Mouse (Mus musculus) mouse trophoblast stem cell (cell line): ENCODE measurements around the gene Nup188.

Experiments used
- in situ Hi-C, 2 experiments: fragments of 300-500 bp; cut with MseI, MboI; formaldehyde crosslinking; loops; 2 replicates in 1 of 2; 3 replicates in 1 of 2; pipeline ENCODE4 v1.15.1; 2025

Nup188 gene

DNA sequence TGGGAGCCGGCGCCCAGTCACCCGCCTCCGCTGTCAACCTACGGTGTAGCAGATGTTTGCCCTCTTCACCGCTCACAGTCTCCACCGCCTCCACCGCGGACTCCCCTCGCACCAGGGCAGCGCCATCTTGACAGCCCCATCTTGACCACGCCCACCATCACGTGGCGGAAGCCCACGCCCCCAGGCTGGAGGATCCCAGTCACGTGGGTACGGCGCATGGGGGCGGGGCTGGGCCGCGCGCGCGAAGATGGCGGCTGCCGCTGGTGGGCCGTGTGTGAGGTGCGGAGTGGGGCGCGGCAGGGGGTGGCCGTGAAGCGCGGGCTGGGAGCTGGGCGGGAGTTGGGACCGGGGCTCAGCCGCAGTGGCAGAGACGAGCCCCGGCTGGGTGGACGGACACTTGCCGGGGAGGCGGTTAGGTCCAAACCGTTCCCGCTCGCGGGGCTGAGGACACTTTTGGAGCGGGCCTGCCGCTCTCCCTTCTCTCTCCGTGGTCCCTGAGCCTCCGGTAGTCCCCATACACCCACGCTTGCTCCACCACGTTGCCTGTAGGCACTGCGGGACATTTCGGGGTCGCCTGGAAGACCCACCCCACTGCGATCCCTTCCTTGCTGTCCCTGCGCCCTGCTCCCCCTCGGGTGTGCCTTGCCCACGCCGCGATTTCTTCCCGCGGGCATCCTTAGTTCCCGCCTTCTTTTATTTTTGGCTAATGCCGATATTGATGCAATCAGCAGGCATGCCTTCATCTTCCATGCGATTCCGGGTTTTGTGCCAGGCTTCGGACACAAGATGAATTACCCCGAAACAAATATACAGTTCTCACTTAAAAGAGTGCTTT is at the start of gene Nup188, which contains the start of gene Dolk:
Gene Nup188, plus strand, starts transcription at position 206 of the 835 bp plus-strand sequence.
Gene Dolk, minus strand, starts transcription at position 143 of the 835 bp plus-strand sequence.
- in situ Hi-C loops: no loop called here

- in situ Hi-C loops: no loop called here
Measured at GRCm38 (mm10) chr2:30236426-30237198, 49.6 kb upstream of the Nup188 start.

- in situ Hi-C loops: no loop called here
Measured at GRCm38 (mm10) chr2:30237199-30237880, 48.9 kb upstream of the Nup188 start, which contains the start of gene Lrrc8a. TSS of gene Lrrc8a (plus strand) at chr2:30237715.

GRCm38 (mm10) chr2:30237881-30238280 is 48.3 kb upstream of the Nup188 start:
- in situ Hi-C loops: no loop called here

GRCm38 (mm10) chr2:30238906-30239465 is 47.2 kb upstream of the Nup188 start:
- in situ Hi-C loops: no loop called here

GRCm38 (mm10) chr2:30239777-30240176 is 46.4 kb upstream of the Nup188 start:
- in situ Hi-C loops: no loop called here

DNA sequence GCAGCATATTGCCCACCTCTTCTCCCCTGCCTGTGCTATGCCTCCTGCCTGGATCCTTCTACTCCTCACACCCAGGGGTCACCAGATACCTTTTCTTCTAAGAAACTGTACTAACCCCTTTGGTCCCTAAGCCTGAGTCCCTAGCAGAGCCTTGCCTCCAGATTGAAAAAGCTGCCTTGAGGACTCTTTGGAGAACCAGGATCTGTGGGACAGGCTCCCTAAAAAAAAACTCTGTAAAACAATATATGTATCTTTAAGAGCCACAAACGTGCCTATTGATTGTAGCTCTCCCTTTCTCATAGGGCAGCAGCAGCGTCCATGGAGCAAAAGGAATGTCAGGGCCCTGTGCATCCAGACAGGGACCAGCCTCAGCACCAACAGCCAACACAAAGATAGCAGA is 45.9 kb upstream of the Nup188 start, which contains the start of gene Gm28035:
Gene Gm28035, plus strand, starts transcription at position 301 of the 400 bp plus-strand sequence.
- in situ Hi-C loops: no loop called here

GRCm38 (mm10) chr2:30242509-30242908 is 43.7 kb upstream of the Nup188 start:
- in situ Hi-C loops: no loop called here

DNA sequence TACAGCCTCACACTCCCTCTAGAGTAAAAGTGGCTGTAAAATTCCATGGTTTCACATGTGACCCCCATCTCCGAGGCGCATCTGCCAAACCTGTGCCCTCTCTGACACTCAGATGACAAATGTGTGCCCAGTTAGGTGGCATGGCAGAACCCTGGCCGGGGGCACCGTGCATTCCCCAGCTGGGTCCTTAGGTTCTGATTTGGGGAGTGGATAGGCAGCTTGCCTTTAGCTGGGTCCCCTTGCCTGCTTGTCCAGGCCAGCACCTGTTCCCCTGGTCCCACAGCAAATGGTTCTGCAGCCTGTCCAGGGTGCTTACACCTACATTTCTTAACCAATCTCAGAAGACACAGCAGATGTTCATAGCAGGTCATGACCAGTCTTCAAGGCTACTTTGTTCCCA is 42.8 kb upstream of the Nup188 start:
- in situ Hi-C loops: no loop called here

DNA sequence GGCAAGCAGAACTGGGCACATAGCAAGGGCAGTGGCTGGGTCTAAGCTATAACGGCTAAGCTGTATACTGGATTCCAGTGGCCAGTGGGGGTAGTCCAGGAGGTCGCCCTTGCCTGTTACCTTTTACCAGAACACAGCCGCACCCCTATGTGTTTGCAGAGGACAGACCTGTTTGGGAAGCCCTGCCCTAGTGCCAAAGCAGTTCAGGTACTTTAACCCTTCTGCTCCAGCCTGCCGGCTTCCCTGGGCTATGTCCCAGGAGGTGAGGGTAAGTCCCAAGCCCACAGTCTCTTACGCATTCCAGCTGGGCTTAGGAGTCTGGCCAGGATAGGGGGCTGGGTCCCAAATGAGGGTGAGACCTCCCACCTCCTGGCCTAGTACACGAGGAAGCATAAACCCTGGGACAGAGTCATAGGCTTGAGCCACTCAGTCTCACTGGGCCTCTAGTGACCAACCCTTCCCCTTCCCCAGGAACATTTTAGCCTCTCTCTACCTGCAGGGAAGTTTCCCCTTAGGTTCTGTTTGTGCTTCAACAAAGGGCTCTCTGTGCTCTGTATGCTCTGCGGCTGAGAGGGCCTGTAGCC is 41.5 kb upstream of the Nup188 start:
- in situ Hi-C loops: no loop called here

- in situ Hi-C loops: no loop called here
Measured at GRCm38 (mm10) chr2:30247036-30247435, 39.2 kb upstream of the Nup188 start.

GRCm38 (mm10) chr2:30247681-30248080 is 38.5 kb upstream of the Nup188 start:
- in situ Hi-C loops: no loop called here

DNA sequence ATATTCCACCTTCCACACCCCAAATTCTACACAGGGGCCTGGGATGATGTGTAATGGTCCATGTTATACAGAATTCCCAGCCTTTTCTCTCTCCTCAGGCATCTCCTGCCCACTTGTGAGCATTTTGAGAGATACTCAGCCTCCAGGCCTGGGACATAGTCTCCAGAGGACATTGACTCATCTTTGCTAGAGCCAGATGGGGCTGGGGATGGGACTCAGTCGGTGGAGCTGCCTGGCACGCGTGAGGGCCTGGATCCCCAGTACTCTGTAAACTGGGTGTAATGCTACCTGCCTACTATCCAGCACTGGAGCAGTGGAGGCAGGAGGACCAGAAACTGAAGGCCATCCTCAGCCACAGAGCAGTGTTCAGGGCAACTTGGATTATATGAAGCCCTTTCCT is 37.0 kb upstream of the Nup188 start:
- in situ Hi-C loops: no loop called here

DNA sequence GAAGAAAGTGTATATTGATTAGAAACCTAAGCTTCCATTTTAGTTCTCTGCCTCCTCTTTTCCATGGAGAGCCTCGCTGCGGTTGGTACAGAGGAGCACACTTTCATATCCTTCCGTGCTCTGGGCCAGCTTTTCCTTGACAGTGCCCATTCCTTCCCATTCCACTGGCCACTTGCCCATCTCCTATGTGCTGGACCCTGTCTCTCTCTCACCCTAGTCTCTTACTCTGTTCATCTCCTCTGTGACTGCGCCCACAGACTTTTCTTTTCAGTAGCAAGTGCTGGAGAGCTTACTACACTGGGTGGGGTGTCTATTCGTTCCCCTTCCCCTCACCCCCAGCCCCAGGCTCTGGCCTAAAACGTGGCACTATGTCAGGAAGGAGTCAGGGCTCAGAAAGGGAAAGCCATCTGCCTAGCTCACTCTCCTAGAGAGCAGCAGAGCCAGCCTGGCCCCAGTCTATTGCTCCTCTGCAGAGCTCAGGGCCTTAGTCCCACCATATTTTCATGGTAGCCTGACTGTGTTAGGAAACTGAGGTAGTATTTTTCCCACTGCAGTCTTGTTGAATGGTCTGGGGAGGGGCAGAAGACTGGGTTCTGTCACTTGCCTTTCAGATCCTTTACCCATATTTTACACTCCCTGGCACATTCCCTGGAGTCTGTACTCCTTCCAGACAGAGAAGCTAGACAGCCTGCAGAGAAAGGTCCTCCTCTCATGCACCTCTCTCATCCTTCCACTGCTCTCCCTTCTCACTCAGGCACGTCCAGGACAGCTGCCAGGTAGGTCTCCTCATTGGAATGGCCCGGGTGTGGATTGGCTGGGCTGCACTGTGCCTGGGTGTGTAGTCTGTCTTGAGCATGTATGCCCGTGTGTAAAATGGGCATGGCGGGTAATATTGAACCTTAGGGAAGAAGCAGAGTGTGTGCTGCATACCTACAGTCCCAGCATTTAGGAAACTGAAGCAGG is 35.8 kb upstream of the Nup188 start:
- in situ Hi-C loops: no loop called here

GRCm38 (mm10) chr2:30251417-30252104 is 34.6 kb upstream of the Nup188 start:
- in situ Hi-C loops: no loop called here

DNA sequence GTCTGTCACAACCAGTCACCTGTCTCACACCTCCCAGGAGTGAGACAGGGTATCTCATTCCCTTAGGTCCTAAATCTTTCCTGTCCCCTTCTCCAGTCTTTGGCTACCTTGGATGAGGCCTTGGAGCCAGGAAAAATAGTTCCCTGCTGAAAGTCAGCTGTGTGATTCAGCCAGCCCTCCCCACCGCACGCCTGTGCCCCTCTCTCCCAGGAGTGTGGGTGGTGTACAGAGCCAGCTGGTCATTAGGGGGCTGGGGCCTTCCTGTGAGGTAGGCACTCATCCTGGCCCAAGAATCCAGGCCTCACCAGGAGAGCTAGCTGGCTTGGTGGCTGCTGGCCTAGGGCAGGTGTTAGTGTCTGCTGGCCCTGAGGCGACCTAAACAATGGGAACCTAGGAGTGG is 33.7 kb upstream of the Nup188 start:
- in situ Hi-C loops: no loop called here

DNA sequence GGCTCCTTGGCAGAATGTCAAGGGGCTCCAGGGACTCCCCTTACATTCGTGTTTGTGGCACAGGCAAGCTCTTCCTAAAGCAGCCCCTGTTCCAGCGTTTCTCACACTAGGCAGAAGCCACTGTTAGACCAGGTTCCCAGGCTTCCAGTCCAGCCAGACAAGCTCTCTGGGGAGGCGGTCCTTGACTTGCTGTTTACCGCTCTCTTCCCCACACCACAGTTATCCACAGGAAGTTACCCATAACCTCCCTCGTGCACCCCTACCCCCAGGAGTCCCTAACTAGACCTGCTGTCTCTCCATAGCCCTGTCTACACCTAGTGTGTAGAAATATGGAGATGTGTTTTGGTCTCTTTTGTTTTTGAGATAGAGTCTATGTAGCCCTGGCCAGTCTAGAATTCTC is 32.4 kb upstream of the Nup188 start:
- in situ Hi-C loops: no loop called here

- in situ Hi-C loops: no loop called here
Measured at GRCm38 (mm10) chr2:30255631-30256395, 30.4 kb upstream of the Nup188 start.
